Mouse (Mus musculus): ENCODE measurements at regions not wholly inside any gene's neighbourhood (a gene's known extent, or its start where the extent isn't known, plus 50 kb on each side); places are given as distances from the start of the nearest gene placed in this dataset.
"Not testable (repeated sequence)": the region's sequence is repeated elsewhere in the genome, so short reads cannot be mapped to it uniquely, and the experiment has no call there.

DNA sequence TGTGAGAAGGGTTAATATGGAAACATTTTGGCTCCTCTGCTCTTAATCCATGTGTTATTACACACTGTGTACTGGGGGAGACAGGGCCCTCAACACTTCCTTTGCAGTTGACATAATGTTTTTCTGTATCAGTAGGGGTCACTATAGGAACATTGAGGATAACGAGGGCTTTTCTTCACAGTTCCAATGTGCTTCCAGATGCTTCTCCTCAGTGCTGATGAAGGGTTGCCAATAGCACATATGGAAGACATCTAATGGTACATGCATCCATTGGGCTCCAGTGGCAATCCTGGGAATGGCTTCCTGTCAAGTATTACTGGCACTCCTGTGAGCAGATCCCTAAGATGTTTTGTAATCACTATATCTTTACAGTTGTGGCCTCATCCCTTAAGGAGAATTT, 62.1 kb downstream of the Naa11 start:
- no peak for DNase-seq

- no peak for DNase-seq
Measured at GRCm38 (mm10) chr5:97325831-97326230, 66.3 kb downstream of the Naa11 start.

- no peak for DNase-seq
Measured at GRCm38 (mm10) chr5:97323873-97324272, 68.3 kb downstream of the Naa11 start.

DNA sequence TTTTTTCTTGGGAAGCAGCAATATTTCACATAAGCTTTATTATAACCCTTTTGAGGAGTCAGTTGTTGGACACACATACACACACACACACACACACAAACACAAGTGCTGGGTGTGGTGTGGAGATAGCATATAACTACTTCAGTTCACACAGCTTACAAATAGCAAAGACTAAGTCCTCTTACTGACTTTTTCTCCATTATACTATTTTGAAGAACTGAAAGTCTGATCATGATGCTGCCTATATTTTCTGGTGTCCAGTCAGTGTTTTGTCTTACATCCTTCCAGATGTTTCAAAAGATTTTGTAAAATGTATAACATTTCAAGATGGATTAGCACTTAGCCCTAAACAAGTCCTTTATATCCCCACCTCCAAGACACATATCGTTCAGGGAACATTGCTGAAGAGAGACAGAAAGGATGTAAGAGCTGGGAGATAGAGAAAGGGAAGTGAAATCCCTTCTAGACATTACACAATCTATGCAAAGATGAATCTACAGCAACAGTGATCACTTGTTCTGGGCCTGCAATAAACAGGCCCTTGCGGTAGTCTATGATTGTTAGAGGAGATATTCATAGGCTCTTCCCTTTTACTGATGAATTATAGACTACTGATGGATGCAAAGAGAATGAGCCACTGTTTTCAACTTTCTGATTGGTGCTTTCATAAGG, 72.2 kb downstream of the Naa11 start:
- no peak for DNase-seq

GRCm38 (mm10) chr5:97306902-97307301, 85.3 kb downstream of the Naa11 start:
- DNase-seq, result no peak

DNA sequence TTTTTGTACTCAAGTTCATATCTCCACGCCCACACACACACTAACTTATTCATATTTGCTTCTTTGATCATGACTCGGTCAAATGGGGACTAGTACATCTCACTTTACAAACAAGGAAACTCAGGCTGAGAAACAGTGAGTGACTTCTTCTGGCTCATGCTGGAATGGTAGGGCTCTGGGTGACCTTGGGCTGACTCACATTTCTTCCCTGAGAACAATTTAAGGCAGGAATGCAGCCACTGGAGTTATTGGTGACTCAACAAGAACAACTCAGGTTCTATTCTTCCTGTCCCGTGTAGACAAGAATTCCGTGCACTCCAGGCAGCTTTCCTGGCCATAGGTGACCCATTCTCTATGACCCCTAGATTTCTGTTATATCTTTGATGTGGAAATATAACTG, 87.3 kb downstream of the Naa11 start:
- DNase-seq, result no peak

DNA sequence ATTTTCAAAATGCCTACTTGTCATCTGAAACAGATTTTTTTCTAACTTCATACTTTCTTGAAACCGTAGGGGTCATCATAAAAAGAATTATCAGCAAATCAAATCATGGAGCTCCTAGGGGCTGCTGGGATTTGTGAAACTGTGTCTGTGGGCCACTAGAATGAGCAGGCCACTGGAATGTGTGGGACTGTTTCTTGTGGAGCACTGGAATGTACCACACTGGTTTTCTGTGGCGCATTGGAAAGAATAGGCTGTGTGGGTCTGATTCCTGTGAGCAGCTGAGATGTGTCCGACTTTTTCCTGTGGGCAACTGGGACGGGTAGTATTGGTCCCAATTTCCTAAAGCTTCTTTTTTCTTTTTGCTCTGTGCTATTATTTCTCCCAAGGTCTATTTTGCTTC, 90.6 kb downstream of the Naa11 start:
- DNase-seq, result no peak

DNA sequence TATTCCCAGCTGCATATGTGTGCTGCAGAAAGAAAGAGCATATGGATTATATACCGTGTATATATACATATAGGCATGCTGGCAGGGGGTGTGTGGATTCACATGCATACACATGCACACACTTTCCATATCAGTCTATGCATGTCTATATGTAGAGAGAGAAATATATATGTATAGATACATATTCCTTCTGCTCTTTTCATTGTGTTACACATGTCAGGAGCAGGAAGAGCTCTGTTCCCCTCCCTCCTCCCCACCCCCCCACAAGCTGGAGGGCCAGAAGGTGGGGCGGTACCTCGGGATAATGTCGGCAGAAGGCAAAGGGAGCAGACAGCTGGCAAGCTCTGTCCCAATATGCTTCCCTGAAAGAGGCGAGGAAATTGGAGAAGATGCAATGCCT, 91.3 kb downstream of the Naa11 start:
- DNase-seq, result no peak

GRCm38 (mm10) chr5:97300114-97300840, 91.9 kb downstream of the Naa11 start:
- no peak for DNase-seq

GRCm38 (mm10) chr5:97299631-97300030, 92.5 kb downstream of the Naa11 start:
- no peak for DNase-seq

DNA sequence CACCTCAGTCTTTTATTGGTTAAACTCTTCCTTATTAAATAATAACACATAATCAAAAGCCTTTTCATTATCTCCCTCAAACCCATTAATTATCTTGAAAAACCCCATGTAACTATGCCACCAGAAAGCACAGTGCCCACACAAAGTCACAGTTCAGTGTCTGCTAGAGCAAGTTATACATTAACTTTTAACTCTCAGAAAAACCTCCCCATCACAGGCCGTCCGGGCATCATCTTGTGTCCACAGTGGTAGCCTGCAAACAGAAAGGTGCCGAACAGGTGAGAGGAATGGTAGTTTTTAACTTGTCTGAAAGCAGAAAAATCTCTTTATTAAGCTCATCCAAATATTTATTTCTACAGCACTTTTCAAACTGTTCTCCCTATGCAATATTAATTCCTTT, 96.0 kb downstream of the Naa11 start:
- no peak for DNase-seq

- no peak for DNase-seq
Measured at GRCm38 (mm10) chr5:97290166-97290681, 102.0 kb downstream of the Naa11 start.

DNA sequence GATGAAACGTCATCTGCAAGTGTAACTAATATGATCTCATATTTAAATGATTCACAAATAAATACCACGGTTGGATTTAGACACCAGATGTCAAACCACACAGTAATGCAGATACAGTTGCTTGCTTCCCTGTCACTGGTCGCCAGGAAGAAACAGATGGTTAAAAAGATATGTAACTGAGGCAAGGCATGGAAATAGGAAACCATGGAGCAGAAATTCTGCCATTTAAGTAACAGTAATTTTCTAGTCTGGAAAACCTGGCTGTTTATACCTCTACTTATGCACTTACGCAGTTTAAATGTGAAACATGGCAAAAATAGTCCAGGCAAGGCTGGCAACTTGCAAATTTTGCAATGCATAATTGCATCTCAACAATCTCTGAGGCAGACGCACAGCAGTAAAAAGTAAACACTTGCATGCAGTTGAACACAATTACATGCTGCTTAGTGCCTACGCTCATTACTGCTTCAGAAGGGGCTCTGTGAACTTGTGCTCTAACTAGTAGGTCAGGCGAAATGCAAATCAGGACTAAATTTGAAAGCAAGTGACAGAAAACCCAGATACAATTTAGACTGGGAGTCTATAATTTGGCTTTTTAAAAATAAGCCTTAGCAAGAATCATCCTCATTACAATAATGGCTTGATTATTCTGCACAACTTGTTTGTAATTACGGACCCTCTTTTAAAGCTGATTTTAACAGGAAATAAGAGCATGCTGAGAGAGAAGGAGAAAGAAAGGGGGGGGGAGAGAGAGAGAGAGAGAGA, 102.6 kb downstream of the Naa11 start:
- DNase-seq, result no peak

GRCm38 (mm10) chr5:97279455-97279854, 112.7 kb downstream of the Naa11 start:
- no peak for DNase-seq

DNA sequence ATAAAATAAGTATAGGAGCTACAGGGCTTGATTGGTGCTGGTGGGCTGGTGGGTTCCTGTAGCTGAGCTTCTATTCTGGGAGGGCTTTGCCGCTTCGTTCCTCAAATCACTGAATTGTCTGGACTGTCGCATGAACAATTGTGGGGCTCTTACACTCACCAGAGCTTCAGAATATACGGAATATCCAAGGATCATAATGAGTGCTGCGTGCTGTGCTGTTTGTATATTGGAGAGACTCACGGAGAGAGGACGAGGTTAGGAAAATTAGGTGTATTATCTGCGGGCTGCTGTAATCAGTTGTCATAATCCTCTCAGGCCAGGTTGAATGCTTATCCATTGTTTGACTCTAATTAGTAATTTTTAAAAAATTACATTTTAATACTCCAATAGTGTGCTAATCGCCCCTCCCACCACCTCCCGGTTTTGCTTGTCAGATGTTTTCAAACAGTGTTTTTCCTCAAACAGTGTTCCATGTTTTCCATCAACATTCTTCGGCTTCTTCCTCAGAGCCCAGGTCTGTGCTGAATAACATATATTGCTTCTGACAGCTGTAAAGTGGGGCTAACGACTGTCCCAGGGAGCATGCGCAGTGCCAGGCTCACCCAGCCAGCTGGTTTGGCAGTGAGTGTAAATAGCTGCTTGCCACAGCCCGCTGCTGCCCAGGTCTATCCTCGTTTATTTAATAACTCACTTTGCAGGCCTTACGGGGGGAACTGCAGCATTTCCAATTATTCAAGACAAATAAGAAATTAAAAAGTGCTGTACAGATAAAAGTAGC, 114.2 kb downstream of the Naa11 start:
- DNase-seq, result peak; percentile 7

DNA sequence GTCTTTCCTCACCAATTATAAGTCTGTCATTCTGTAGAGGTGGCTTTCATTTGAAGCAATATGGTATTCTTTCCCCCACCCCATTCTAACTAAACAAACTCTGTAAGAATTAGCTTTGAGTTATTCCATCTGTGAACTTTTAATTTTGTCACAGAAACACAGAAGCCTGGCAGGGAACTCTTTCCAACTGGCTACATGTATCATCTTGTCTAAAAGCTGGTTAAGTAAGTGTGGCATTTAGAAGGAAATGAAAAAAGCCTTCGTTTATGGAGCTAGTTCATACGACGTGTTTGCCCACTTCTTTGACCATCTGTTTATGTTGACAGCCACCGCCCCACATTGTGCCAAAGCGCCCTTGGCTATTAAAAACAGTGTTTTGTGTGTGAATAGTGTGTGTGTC, 115.5 kb downstream of the Naa11 start:
- DNase-seq, result no peak

DNA sequence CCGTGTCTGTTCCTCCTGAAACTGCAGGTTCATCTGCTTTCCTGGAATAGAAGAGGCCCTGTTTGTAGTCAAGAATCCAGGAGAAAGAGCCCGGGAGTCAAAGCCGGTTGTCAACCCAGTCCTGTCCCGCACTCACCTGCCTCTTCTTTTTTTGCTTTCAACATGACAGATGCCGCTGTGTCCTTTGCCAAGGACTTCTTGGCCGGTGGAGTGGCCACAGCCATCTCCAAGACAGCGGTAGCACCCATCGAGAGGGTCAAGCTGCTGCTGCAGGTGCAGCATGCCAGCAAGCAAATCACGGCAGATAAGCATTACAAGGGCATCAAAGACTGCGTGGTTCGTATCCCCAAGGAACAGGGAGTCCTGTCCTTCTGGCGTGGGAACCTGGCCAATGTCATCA, 127.5 kb downstream of the Naa11 start:
- DNase-seq, result not testable (repeated sequence)

GRCm38 (mm10) chr5:97257106-97257505, 135.1 kb downstream of the Naa11 start:
- no peak for DNase-seq

GRCm38 (mm10) chr5:97256445-97257060, 135.6 kb downstream of the Naa11 start:
- no peak for DNase-seq

GRCm38 (mm10) chr5:97236930-97237329, 125.5 kb upstream of the Paqr3 start:
- DNase-seq, result no peak

GRCm38 (mm10) chr5:97226425-97226824, 115.0 kb upstream of the Paqr3 start:
- no peak for DNase-seq

All from adrenal gland, postnatal 14 days (tissue).